ENCODE assay signal across 8 mouse cellular contexts in genomic region chr10:80569664-80570066, GRCm38 (mm10). TPM values are rescaled to one million over a fixed set of nuclear protein-coding genes. Genes with fewer than 3 reads are reported as not detected.
A peak's percentile ranks its signal among the peaks of the same experiment; 100 is the strongest.
DNase-seq lines count a peak whose midpoint lies in the region; ATAC-seq and TF ChIP-seq lines count a peak whose summit lies in the region.

No protein-coding gene starts in this region.

- TF ChIP-seq CTCF in left cerebral cortex, adult 2 months (IDR thresholded peaks at IDR 0.05): no peak

- H3K9ac ChIP-seq in heart, embryonic 16.5 days (ENCODE audit: low read length): no peak overlapping the region
- H3K9ac ChIP-seq in limb, embryonic 15.5 days: no peak overlapping the region
- no peak overlapping the region for H3K9ac ChIP-seq in neural tube, embryonic 11.5 days (ENCODE audit: low read length)

- intact Hi-C loops in left cerebral cortex, adult 2 months (cut with DNase I): no loop called here
- intact Hi-C loops in left cerebral cortex, postnatal 14 days (cut with DNase I): no loop called here

- H3K27ac ChIP-seq in left cerebral cortex, adult 2 months: peak overlapping the region; percentile 12; the same call in 1 of the 2 replicates
- no peak overlapping the region for H3K27ac ChIP-seq in heart, embryonic 16.5 days (ENCODE audit: low read length)
- no peak overlapping the region for H3K27ac ChIP-seq in limb, embryonic 15.5 days
- H3K27ac ChIP-seq in neural tube, embryonic 11.5 days (ENCODE audit: low read depth, low read length): no peak overlapping the region

- peak overlapping the region; percentile 59 for H3K4me2 ChIP-seq in heart, embryonic 16.5 days (ENCODE audit: low read depth, low read length)
- H3K4me2 ChIP-seq in limb, embryonic 15.5 days: peak overlapping the region; percentile 23; the same call in 1 of the 2 replicates
- no peak overlapping the region for H3K4me2 ChIP-seq in neural tube, embryonic 11.5 days (ENCODE audit: low read depth)

- H3K4me1 ChIP-seq in heart, embryonic 16.5 days (ENCODE audit: control insufficient read depth, insufficient read depth, low read length): peaks cover 45% of the 10 kb centered on the region
- H3K4me1 ChIP-seq in limb, embryonic 15.5 days: peaks cover 59% of the 10 kb centered on the region
- H3K4me1 ChIP-seq in neural tube, embryonic 11.5 days (ENCODE audit: control insufficient read depth, insufficient read depth, low read length): peaks cover 25% of the 10 kb centered on the region

- WGBS in heart, embryonic 16.5 days: 33% methylated on average over 10 of the region's 10 CpGs
- WGBS in limb, embryonic 15.5 days: 35% methylated on average over 10 of the region's 10 CpGs
- 30% methylated on average over 10 of the region's 10 CpGs for WGBS in neural tube, embryonic 11.5 days

- ATAC-seq in heart, embryonic 16.5 days (replicated peaks; ENCODE audit: extremely low read depth, insufficient read depth, low FRiP score): peak; percentile 46; the same call in 1 of the 2 replicates
- ATAC-seq in limb, embryonic 15.5 days (ENCODE audit: insufficient number of reproducible peaks, low FRiP score, low TSS enrichment, low read depth): no peak
- no peak for ATAC-seq in neural tube, embryonic 11.5 days (ENCODE audit: insufficient read depth, low FRiP score, low TSS enrichment)

- DNase-seq in left cerebral cortex, adult 2 months (ENCODE audit: extremely low spot score in 1 of 2, low spot score in 2 of 2): peak in 1 of 2 experiments; percentile 19
- DNase-seq in left cerebral cortex, postnatal 14 days (ENCODE audit: low spot score in 2 of 2): no peak
- DNase-seq in embryo, embryonic 10 days (ENCODE audit: low spot score): peak; percentile 79
- peak; percentile 40 for DNase-seq in neural tube, embryonic 11.5 days (ENCODE audit: low spot score)
- no peak for DNase-seq in frontal cortex, postnatal 14 days (ENCODE audit: low spot score in 2 of 2)
- no peak for DNase-seq in layer of hippocampus, postnatal 25 days (ENCODE audit: extremely low spot score in 1 of 2, low spot score in 1 of 2)

- no peaks in the 10 kb centered on the region for H3K9me3 ChIP-seq in heart, embryonic 16.5 days (replicated peaks; ENCODE audit: control insufficient read depth, low read length)
- no peaks in the 10 kb centered on the region for H3K9me3 ChIP-seq in limb, embryonic 15.5 days
- H3K9me3 ChIP-seq in neural tube, embryonic 11.5 days (ENCODE audit: control insufficient read depth, low read length): no peaks in the 10 kb centered on the region

- H3K27me3 ChIP-seq in heart, embryonic 16.5 days (ENCODE audit: control insufficient read depth, insufficient read depth, low read length): no peaks in the 10 kb centered on the region
- no peaks in the 10 kb centered on the region for H3K27me3 ChIP-seq in limb, embryonic 15.5 days
- H3K27me3 ChIP-seq in neural tube, embryonic 11.5 days (ENCODE audit: control insufficient read depth, insufficient read depth, low read length): no peaks in the 10 kb centered on the region

- H3K36me3 ChIP-seq in heart, embryonic 16.5 days (ENCODE audit: control insufficient read depth, insufficient read depth): peaks cover 8% of the 10 kb centered on the region; the same call in 1 of the 2 replicates
- H3K36me3 ChIP-seq in limb, embryonic 15.5 days: peaks cover 27% of the 10 kb centered on the region
- H3K36me3 ChIP-seq in neural tube, embryonic 11.5 days (ENCODE audit: control insufficient read depth, insufficient read depth, low read length): no peaks in the 10 kb centered on the region

- H3K4me3 ChIP-seq in left cerebral cortex, adult 2 months: no peak overlapping the region
- H3K4me3 ChIP-seq in heart, embryonic 16.5 days (ENCODE audit: low read length): 0 out of 2 replicates have a peak overlapping the region, but pooled peaks have one; percentile 22
- H3K4me3 ChIP-seq in limb, embryonic 15.5 days: no peak overlapping the region
- no peak overlapping the region for H3K4me3 ChIP-seq in neural tube, embryonic 11.5 days (ENCODE audit: low read depth, low read length)

RNA-seq across cellular contexts. Expression of gene Klf16, which starts 7.5 kb away (rescaled TPM):
- 10 to 100 TPM; 48.2 to 59.7 TPM for total RNA-seq in left cerebral cortex, adult 2 months (2021)
- total RNA-seq in left cerebral cortex, postnatal 14 days (2021): 10 to 100 TPM; 46.7 to 48.0 TPM
- 5.8 and 6.0 TPM in 2 replicates for polyA plus RNA-seq in heart, embryonic 16.5 days (2015; fragmentation: Nextera tagmentation; extraction: Ambion mirVana)
- 7.9 and 9.9 TPM in 2 replicates for polyA plus RNA-seq in limb, embryonic 15.5 days (2015; fragmentation: Nextera tagmentation; extraction: Ambion mirVana)
- polyA plus RNA-seq in neural tube, embryonic 11.5 days (2014; fragmentation: Nextera tagmentation; extraction: Ambion mirVana): 4.5 and 5.5 TPM in 2 replicates
- 10 to 100 TPM; 57.3 to 57.6 TPM for total RNA-seq in layer of hippocampus, postnatal 25 days (2021)

RNA-seq across cellular contexts. Expression of gene Rexo1, which starts 8.3 kb away (rescaled TPM):
- 10 to 100 TPM; 46.5 to 51.3 TPM for total RNA-seq in left cerebral cortex, adult 2 months (2021)
- total RNA-seq in left cerebral cortex, postnatal 14 days (2021): 10 to 100 TPM; 44.5 to 46.3 TPM
- polyA plus RNA-seq in heart, embryonic 16.5 days (2015; fragmentation: Nextera tagmentation; extraction: Ambion mirVana): 15.0 and 16.5 TPM in 2 replicates
- polyA plus RNA-seq in limb, embryonic 15.5 days (2015; fragmentation: Nextera tagmentation; extraction: Ambion mirVana): 21.9 and 22.5 TPM in 2 replicates
- polyA plus RNA-seq in neural tube, embryonic 11.5 days (2014; fragmentation: Nextera tagmentation; extraction: Ambion mirVana): 30.7 and 31.4 TPM in 2 replicates
- 10 to 100 TPM; 45.2 to 54.6 TPM for total RNA-seq in layer of hippocampus, postnatal 25 days (2021)

RNA-seq across cellular contexts. Expression of gene Abhd17a, which starts 20.5 kb away (rescaled TPM):
- 100 to 1,000 TPM; 185 to 191 TPM for total RNA-seq in left cerebral cortex, adult 2 months (2021)
- total RNA-seq in left cerebral cortex, postnatal 14 days (2021): 100 to 1,000 TPM; 212 to 220 TPM
- polyA plus RNA-seq in heart, embryonic 16.5 days (2015; fragmentation: Nextera tagmentation; extraction: Ambion mirVana): 79.5 and 91.7 TPM in 2 replicates
- polyA plus RNA-seq in limb, embryonic 15.5 days (2015; fragmentation: Nextera tagmentation; extraction: Ambion mirVana): 97.0 and 104 TPM in 2 replicates
- polyA plus RNA-seq in neural tube, embryonic 11.5 days (2014; fragmentation: Nextera tagmentation; extraction: Ambion mirVana): 119 and 120 TPM in 2 replicates
- 100 to 1,000 TPM; 184 to 192 TPM for total RNA-seq in layer of hippocampus, postnatal 25 days (2021)

RNA-seq across cellular contexts. Expression of gene Atp8b3, which starts 30.7 kb away (rescaled TPM):
- total RNA-seq in left cerebral cortex, adult 2 months (2021): under 1 TPM; 0.11 to 0.63 TPM
- total RNA-seq in left cerebral cortex, postnatal 14 days (2021): under 1 TPM; 0.15 TPM
- polyA plus RNA-seq in heart, embryonic 16.5 days (2015; fragmentation: Nextera tagmentation; extraction: Ambion mirVana): 0.03 and 0.04 TPM in 2 replicates
- 0.08 and 0.15 TPM in 2 replicates for polyA plus RNA-seq in limb, embryonic 15.5 days (2015; fragmentation: Nextera tagmentation; extraction: Ambion mirVana)
- polyA plus RNA-seq in neural tube, embryonic 11.5 days (2014; fragmentation: Nextera tagmentation; extraction: Ambion mirVana): 0.84 and 0.96 TPM in 2 replicates
- under 1 TPM; 0.19 to 0.47 TPM for total RNA-seq in layer of hippocampus, postnatal 25 days (2021)

RNA-seq across cellular contexts. Expression of gene Scamp4, which starts 33.0 kb away (rescaled TPM):
- 10 to 100 TPM; 41.5 to 44.8 TPM for total RNA-seq in left cerebral cortex, adult 2 months (2021)
- total RNA-seq in left cerebral cortex, postnatal 14 days (2021): 10 to 100 TPM; 35.8 to 39.3 TPM
- polyA plus RNA-seq in heart, embryonic 16.5 days (2015; fragmentation: Nextera tagmentation; extraction: Ambion mirVana): 60.1 and 68.4 TPM in 2 replicates
- polyA plus RNA-seq in limb, embryonic 15.5 days (2015; fragmentation: Nextera tagmentation; extraction: Ambion mirVana): 100 and 102 TPM in 2 replicates
- polyA plus RNA-seq in neural tube, embryonic 11.5 days (2014; fragmentation: Nextera tagmentation; extraction: Ambion mirVana): 72.1 and 77.7 TPM in 2 replicates
- 10 to 100 TPM; 44.1 to 45.5 TPM for total RNA-seq in layer of hippocampus, postnatal 25 days (2021)

Comparison
In these comparisons a context has a peak if more than half of its experiments do, and no peak if none do; other contexts are left out.
1. DNase-seq: peak in embryo, embryonic 10 days (single experiment) and neural tube, embryonic 11.5 days (single experiment); none in left cerebral cortex, postnatal 14 days (0 of 2), frontal cortex, postnatal 14 days (0 of 2) and layer of hippocampus, postnatal 25 days (0 of 2).